ENCODE assay signal across 7 mouse cellular contexts in genomic region chr1:75374950-75375936, GRCm38 (mm10). TPM values are rescaled to one million over a fixed set of nuclear protein-coding genes. Genes with fewer than 3 reads are reported as not detected.
A peak's percentile ranks its signal among the peaks of the same experiment; 100 is the strongest.
DNase-seq lines count a peak whose midpoint lies in the region; ATAC-seq and TF ChIP-seq lines count a peak whose summit lies in the region.

Gene Speg (plus strand): TSS chr1:75375297.

- no peak for TF ChIP-seq CTCF in spleen, adult 2 months (IDR thresholded peaks at IDR 0.05; ENCODE audit: extremely low read depth, insufficient read depth, insufficient read length, insufficient replicate concordance)

- H3K36me3 ChIP-seq in spleen, adult 2 months (ENCODE audit: control insufficient read depth, insufficient read depth, low read length) = no peaks in the 10 kb centered on the region
- H3K36me3 ChIP-seq in forebrain, embryonic 12.5 days (replicated peaks) = no peaks in the 10 kb centered on the region
- no peaks in the 10 kb centered on the region for H3K36me3 ChIP-seq in limb, embryonic 11.5 days (ENCODE audit: control insufficient read depth, insufficient read depth, low read length)
- no peaks in the 10 kb centered on the region for H3K36me3 ChIP-seq in stomach, embryonic 16.5 days (ENCODE audit: control insufficient read depth, insufficient read depth, low read length)

- H3K9ac ChIP-seq in forebrain, embryonic 12.5 days = peak within 1 kb of the TSS; percentile 27
- H3K9ac ChIP-seq in limb, embryonic 11.5 days (ENCODE audit: low read length) = peak within 1 kb of the TSS; percentile 67
- peak within 1 kb of the TSS; percentile 65 for H3K9ac ChIP-seq in stomach, embryonic 16.5 days (ENCODE audit: low read length)

- peak within 1 kb of the TSS; percentile 52 for H3K4me2 ChIP-seq in forebrain, embryonic 12.5 days
- peak within 1 kb of the TSS; percentile 86 for H3K4me2 ChIP-seq in limb, embryonic 11.5 days (ENCODE audit: low read depth, severe bottlenecking)
- H3K4me2 ChIP-seq in stomach, embryonic 16.5 days (ENCODE audit: low read depth, low read length) = peak within 1 kb of the TSS; percentile 50

- no peaks in the 10 kb centered on the region for H3K4me1 ChIP-seq in spleen, adult 2 months (ENCODE audit: control insufficient read depth, insufficient read depth, insufficient read length)
- peaks cover 23% of the 10 kb centered on the region for H3K4me1 ChIP-seq in forebrain, embryonic 12.5 days
- H3K4me1 ChIP-seq in limb, embryonic 11.5 days (ENCODE audit: control insufficient read depth, insufficient read depth, low read length) = peaks cover 12% of the 10 kb centered on the region
- H3K4me1 ChIP-seq in stomach, embryonic 16.5 days (ENCODE audit: control insufficient read depth, insufficient read depth, low read length) = peaks cover 12% of the 10 kb centered on the region; the same call in 1 of the 2 replicates

- TF ChIP-seq POLR2A in spleen, adult 2 months (IDR thresholded peaks at IDR 0.05; ENCODE audit: low read depth, low read length) = no peak

- intact Hi-C loops in heart, postnatal 10 days (cut with DNase I) = loop anchor here (5.0 kb wide), 1 partner anchor 32 kb away; no protein-coding TSS in a partner anchor

- H3K9me3 ChIP-seq in forebrain, embryonic 12.5 days = no peaks in the 10 kb centered on the region
- H3K9me3 ChIP-seq in limb, embryonic 11.5 days (ENCODE audit: control insufficient read depth, low read length) = no peaks in the 10 kb centered on the region
- no peaks in the 10 kb centered on the region for H3K9me3 ChIP-seq in stomach, embryonic 16.5 days (replicated peaks; ENCODE audit: control insufficient read depth, low read length)

- no peak within 1 kb of the TSS for H3K4me3 ChIP-seq in spleen, adult 2 months (ENCODE audit: extremely low read depth, insufficient read depth, insufficient read length)
- peak within 1 kb of the TSS; percentile 26 for H3K4me3 ChIP-seq in forebrain, embryonic 12.5 days (replicated peaks)
- peak within 1 kb of the TSS; percentile 31 for H3K4me3 ChIP-seq in limb, embryonic 11.5 days (ENCODE audit: low read depth, low read length)
- H3K4me3 ChIP-seq in stomach, embryonic 16.5 days (replicated peaks; ENCODE audit: low read length) = peak within 1 kb of the TSS; percentile 25

- no peak for DNase-seq in spleen, adult 2 months (ENCODE audit: low read depth in 1 of 2, low spot score in 2 of 2)
- DNase-seq in spleen, postnatal 14 days (ENCODE audit: low spot score in 2 of 2) = no peak
- DNase-seq in heart, postnatal 10 days = peak; percentile 67 to 77
- DNase-seq in limb, embryonic 11.5 days (ENCODE audit: low spot score) = peak; percentile 56
- DNase-seq in spleen, postnatal 4 days (ENCODE audit: low spot score in 2 of 2) = no peak

- peaks cover 9% of the 10 kb centered on the region for H3K27me3 ChIP-seq in spleen, adult 2 months (ENCODE audit: control insufficient read depth, insufficient read depth, low read length)
- peaks cover 60% of the 10 kb centered on the region for H3K27me3 ChIP-seq in forebrain, embryonic 12.5 days
- H3K27me3 ChIP-seq in limb, embryonic 11.5 days (ENCODE audit: control insufficient read depth, insufficient read depth, low read length) = no peaks in the 10 kb centered on the region
- peaks cover 14% of the 10 kb centered on the region for H3K27me3 ChIP-seq in stomach, embryonic 16.5 days (ENCODE audit: control insufficient read depth, insufficient read depth, low read length)

- no peak within 1 kb of the TSS for H3K27ac ChIP-seq in spleen, adult 2 months (ENCODE audit: insufficient read depth, low read length)
- no peak within 1 kb of the TSS for H3K27ac ChIP-seq in forebrain, embryonic 12.5 days
- H3K27ac ChIP-seq in limb, embryonic 11.5 days (replicated peaks; ENCODE audit: low read depth, low read length) = no peak within 1 kb of the TSS
- no peak within 1 kb of the TSS for H3K27ac ChIP-seq in stomach, embryonic 16.5 days (ENCODE audit: low read length)

- peak; percentile 69 for ATAC-seq in forebrain, embryonic 12.5 days (ENCODE audit: low FRiP score)
- peak; percentile 38; the same call in 1 of the 2 replicates for ATAC-seq in limb, embryonic 11.5 days (ENCODE audit: insufficient number of reproducible peaks, low FRiP score, low TSS enrichment, low read depth)
- peak; percentile 32; the same call in 1 of the 2 replicates for ATAC-seq in stomach, embryonic 16.5 days (ENCODE audit: insufficient read depth, low FRiP score)

- 19% methylated on average over 53 of the region's 57 CpGs for WGBS in spleen, adult 2 months
- 11% methylated on average over 57 of the region's 57 CpGs for WGBS in forebrain, embryonic 12.5 days
- WGBS in limb, embryonic 11.5 days = 4% methylated on average over 53 of the region's 57 CpGs
- 12% methylated on average over 57 of the region's 57 CpGs for WGBS in stomach, embryonic 16.5 days

RNA-seq across cellular contexts. Expression of gene Speg, which starts in this region (rescaled TPM):
- 14.3 and 21.2 TPM in 2 replicates for polyA plus RNA-seq in spleen, adult 2 months (2012; rRNA removed)
- polyA plus RNA-seq in forebrain, embryonic 12.5 days (2016; fragmentation: Nextera tagmentation; extraction: Ambion mirVana) = 10.0 and 11.3 TPM in 2 replicates
- total RNA-seq in heart, postnatal 10 days (2021) = 100 to 1,000 TPM; 104 to 112 TPM
- polyA plus RNA-seq in limb, embryonic 11.5 days (2014; fragmentation: Nextera tagmentation; extraction: Ambion mirVana) = 32.9 and 33.6 TPM in 2 replicates
- polyA plus RNA-seq in stomach, embryonic 16.5 days (2015; fragmentation: Nextera tagmentation; extraction: Ambion mirVana) = 41.1 and 41.2 TPM in 2 replicates

Comparison
In these comparisons a context has a peak if more than half of its experiments do, and no peak if none do; other contexts are left out.
1. DNase-seq: peak in heart, postnatal 10 days (2 of 2) and limb, embryonic 11.5 days (single experiment); none in spleen, adult 2 months (0 of 2), spleen, postnatal 14 days (0 of 2) and spleen, postnatal 4 days (0 of 2).
2. Peak in every context shown above with its lines, with median percentiles within 50 percentile points of each other: ATAC-seq, H3K4me2 ChIP-seq and H3K9ac ChIP-seq.